Mouse (Mus musculus) heart, embryonic 10.5 days (tissue): Measurements from ENCODE around the gene Dennd5a. TPM values are rescaled to one million over a fixed set of nuclear protein-coding genes. Genes with fewer than 3 reads are reported as not detected.
"Not testable (repeated sequence)": the region's sequence is repeated elsewhere in the genome, so short reads cannot be mapped to it uniquely, and the experiment has no call there.

ENCODE experiments used
- DNase-seq: peaks from one replicate; pipeline ENCODE4 v3.0.0-alpha.2; 2017; ENCODE audit warnings: low spot score
- H3K27ac ChIP-seq: fragments of 300-500 bp; sonication (generic); 2 replicates; pipeline ENCODE4 v1.5.1; 2016; ENCODE audit warnings: mild to moderate bottlenecking
- H3K27me3 ChIP-seq: fragments of 300-500 bp; sonication (generic); 2 replicates; pipeline ENCODE4 v1.6.1; 2016; ENCODE audit warnings: mild to moderate bottlenecking; ENCODE audit not compliant: poor library complexity, insufficient read depth, severe bottlenecking
- H3K36me3 ChIP-seq: fragments of 300-500 bp; sonication (generic); 2 replicates; pipeline ENCODE4 v1.6.1; 2016; ENCODE audit warnings: mild to moderate bottlenecking, moderate library complexity
- H3K4me1 ChIP-seq: fragments of 300-500 bp; sonication (generic); 2 replicates; pipeline ENCODE4 v1.6.1; 2016; ENCODE audit warnings: mild to moderate bottlenecking
- H3K4me3 ChIP-seq: fragments of 300-500 bp; sonication (generic); 2 replicates; pipeline ENCODE4 v1.5.1; 2016; ENCODE audit warnings: mild to moderate bottlenecking, moderate library complexity
- H3K9me3 ChIP-seq: fragments of 300-500 bp; sonication (generic); 2 replicates; pipeline ENCODE4 v1.6.1; 2016; ENCODE audit warnings: mild to moderate bottlenecking, moderate library complexity
- WGBS: fragments of 180-500 bp; shearing (Covaris S2); methylation state at CpG from one replicate; pipeline ENCODE4 v1.1.7; 2016; 5-methylcytosine and 5-hydroxymethylcytosine counted together
- polyA plus RNA-seq: library from polyadenylated mRNA; unstranded; fragments of >200 nt; fragmentation: Nextera tagmentation; extraction: Ambion mirVana; gene quantifications from 2 replicates; pipeline ENCODE4 v1.2.1, GENCODE M21; 2016

Gene Dennd5a
- polyA plus RNA-seq, 1 experiment from 2014 or later: 28.4 TPM

DNA sequence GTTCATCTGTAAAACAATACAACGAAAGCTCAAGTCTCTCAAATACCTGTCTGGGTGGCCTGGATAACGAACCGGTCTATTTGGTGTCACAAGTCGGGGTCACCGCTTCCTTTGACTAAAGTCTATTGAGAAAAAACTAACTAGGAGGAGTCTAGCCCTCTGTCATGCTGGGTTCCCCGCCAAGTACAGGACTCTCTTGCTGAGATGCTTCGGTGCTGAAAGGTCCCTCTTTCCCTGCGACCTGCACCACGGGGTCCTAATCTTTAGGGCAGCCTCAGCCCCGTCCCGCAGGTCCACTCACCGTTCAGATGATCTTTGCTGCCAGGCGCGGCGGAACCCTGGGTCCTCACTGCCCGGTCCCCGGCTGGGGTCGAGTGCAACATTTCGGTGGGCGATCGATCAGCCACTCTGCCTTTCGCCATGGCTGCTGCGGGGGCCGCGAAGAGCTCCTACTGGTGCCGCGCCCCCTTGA, 25.4 kb upstream of the Dennd5a start:
- Histone ChIP-seq H3K9me3 (no peaks in the 10 kb centered on the region), H3K36me3 (peaks cover 14% of the 10 kb centered on the region), H3K27me3 (no peaks in the 10 kb centered on the region), H3K27ac (peak overlapping the region; percentile 89), H3K4me3 (peak overlapping the region; percentile 78), H3K4me1 (0 out of 2 replicates have a peak, but pooled peaks cover 4% of the 10 kb centered on the region)
- WGBS: 2% methylated on average over 27 of the region's 27 CpGs
- peak; percentile 79 for DNase-seq

GRCm38 (mm10) chr7:109984608-109985007, 24.3 kb upstream of the Dennd5a start:
- not testable (repeated sequence) for H3K4me1 ChIP-seq, DNase-seq, H3K27ac ChIP-seq, H3K9me3 ChIP-seq, H3K27me3 ChIP-seq, H3K4me3 ChIP-seq
- peaks cover 19% of the 10 kb centered on the region for H3K36me3 ChIP-seq
- WGBS: 84% methylated on average over 5 of the region's 5 CpGs

- H3K4me3 ChIP-seq, H3K4me1 ChIP-seq, H3K27me3 ChIP-seq, H3K27ac ChIP-seq, DNase-seq, H3K9me3 ChIP-seq: not testable (repeated sequence)
- peaks cover 66% of the 10 kb centered on the region for H3K36me3 ChIP-seq
- 75% methylated on average over 5 of the region's 5 CpGs for WGBS
Measured at GRCm38 (mm10) chr7:109977131-109977530, 16.9 kb upstream of the Dennd5a start.

DNA sequence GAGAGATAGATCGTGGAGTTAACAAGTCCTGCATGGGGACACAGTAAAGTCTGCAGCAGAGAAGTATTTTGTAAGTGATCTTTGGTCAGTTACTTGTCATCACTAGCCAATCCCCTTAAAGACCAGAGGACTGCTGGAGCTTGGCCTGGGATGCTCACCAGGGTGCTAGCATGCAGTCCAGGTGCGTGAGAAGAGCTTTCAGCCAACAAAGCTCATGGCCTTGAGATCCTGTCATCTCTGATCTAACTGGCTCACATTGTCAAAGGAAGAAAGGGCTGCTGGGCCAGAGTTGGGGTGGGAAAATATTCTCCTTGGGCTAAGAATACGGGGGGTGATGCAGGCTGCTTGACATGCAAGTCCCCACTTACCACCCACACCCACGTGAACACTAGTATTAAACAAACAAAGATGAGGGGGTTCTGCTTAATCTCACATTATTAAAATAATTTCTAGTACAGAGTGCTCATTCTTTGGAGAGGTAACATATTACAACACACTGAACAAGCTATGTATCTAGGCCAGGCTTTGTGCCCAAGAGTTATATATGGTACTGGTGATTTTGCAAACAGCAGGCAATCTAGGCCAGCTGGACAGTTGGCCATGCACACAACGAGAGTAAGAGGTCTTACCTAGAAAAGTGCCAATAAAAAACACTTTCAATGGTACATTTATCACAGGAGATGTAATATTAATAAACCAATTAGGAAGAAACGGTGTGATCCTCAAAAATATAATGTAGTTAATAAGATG, 15.9 kb upstream of the Dennd5a start:
- WGBS: 87% methylated on average over 6 of the region's 6 CpGs
- peaks cover 57% of the 10 kb centered on the region for H3K36me3 ChIP-seq

GRCm38 (mm10) chr7:109969542-109969941, 9.3 kb upstream of the Dennd5a start:
- no peak overlapping the region for H3K4me3 ChIP-seq
- H3K9me3 ChIP-seq: no peaks in the 10 kb centered on the region
- H3K27ac ChIP-seq: no peak overlapping the region
- no peaks in the 10 kb centered on the region for H3K27me3 ChIP-seq
- peaks cover 11% of the 10 kb centered on the region for H3K36me3 ChIP-seq
- peaks cover 6% of the 10 kb centered on the region; the same call in 1 of the 2 replicates for H3K4me1 ChIP-seq
- no peak for DNase-seq

More for the DNA sequence above, 15.9 kb upstream of the Dennd5a start:
- DNase-seq: no peak
- Histone ChIP-seq H3K27me3 (no peaks in the 10 kb centered on the region), H3K4me3 (no peak overlapping the region), H3K27ac (no peak overlapping the region), H3K9me3 (no peaks in the 10 kb centered on the region), H3K4me1 (no peaks in the 10 kb centered on the region)

DNA sequence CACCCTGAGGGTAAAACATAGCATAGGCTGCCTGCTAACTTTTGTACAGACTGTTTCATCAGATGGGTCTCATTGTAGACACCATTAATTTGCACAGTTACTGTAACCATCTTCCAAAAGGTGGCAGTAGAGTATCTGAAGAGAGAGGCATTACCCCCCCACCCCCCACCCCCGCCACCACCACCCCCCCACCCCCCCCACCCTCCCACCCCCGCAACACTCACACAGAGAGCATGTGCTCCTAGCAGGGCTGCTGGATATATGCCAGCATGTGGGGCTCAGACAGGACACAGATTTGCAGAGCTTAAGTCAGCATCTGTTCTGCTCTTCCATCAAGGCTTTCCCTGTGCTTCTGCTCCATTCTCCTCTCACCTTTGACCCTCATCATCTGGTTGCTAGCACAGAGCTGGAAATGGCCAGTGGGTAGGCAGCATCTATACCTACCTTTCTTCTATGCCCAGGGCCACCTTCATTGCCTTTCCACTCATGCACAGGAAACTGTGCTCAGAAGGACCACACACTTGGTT, 8.7 kb upstream of the Dennd5a start:
- 18% methylated on average over 2 of the region's 2 CpGs for WGBS
- Histone ChIP-seq H3K36me3 (peaks cover 11% of the 10 kb centered on the region), H3K4me3 (no peak overlapping the region), H3K4me1 (peaks cover 6% of the 10 kb centered on the region; the same call in 1 of the 2 replicates), H3K27me3 (no peaks in the 10 kb centered on the region), H3K27ac (no peak overlapping the region), H3K9me3 (no peaks in the 10 kb centered on the region)
- no peak for DNase-seq

GRCm38 (mm10) chr7:109967805-109968579, 7.7 kb upstream of the Dennd5a start:
- H3K27ac ChIP-seq: no peak overlapping the region
- H3K4me3 ChIP-seq: no peak overlapping the region
- H3K9me3 ChIP-seq: no peaks in the 10 kb centered on the region
- WGBS: 76% methylated on average over 11 of the region's 11 CpGs
- DNase-seq: no peak
- peaks cover 7% of the 10 kb centered on the region for H3K36me3 ChIP-seq
- no peaks in the 10 kb centered on the region for H3K27me3 ChIP-seq
- H3K4me1 ChIP-seq: peaks cover 6% of the 10 kb centered on the region; the same call in 1 of the 2 replicates

- H3K27me3 ChIP-seq: no peaks in the 10 kb centered on the region
- DNase-seq: no peak
- H3K4me3 ChIP-seq: no peak overlapping the region
- no peaks in the 10 kb centered on the region for H3K9me3 ChIP-seq
- H3K4me1 ChIP-seq: peaks cover 9% of the 10 kb centered on the region
- no peak overlapping the region for H3K27ac ChIP-seq
- H3K36me3 ChIP-seq: no peaks in the 10 kb centered on the region
Measured at GRCm38 (mm10) chr7:109965658-109966057, 5.4 kb upstream of the Dennd5a start.

DNA sequence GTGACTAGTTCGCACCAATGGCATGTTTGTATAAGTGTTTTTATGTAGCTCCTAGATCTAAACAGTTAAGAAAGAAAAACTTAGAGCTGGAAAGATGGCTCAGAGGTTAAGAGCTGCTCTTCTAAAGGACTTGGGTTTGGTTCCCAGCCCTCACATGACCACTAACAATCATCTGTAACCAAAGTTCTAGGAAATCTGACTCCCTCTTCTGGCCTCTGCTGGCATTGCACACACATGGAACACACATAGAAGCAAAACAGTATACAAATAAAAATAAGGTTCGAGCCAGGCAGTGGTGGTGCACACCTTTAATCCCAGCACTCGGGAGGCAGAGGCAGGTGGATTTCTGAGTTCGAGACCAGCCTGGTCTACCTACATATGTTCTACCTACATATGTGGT, 3.4 kb upstream of the Dennd5a start:
- H3K27ac ChIP-seq: no peak overlapping the region
- no peaks in the 10 kb centered on the region for H3K36me3 ChIP-seq
- H3K4me1 ChIP-seq: peaks cover 19% of the 10 kb centered on the region
- no peaks in the 10 kb centered on the region for H3K27me3 ChIP-seq
- WGBS: 88% methylated on average over 4 of the region's 4 CpGs
- no peak overlapping the region for H3K4me3 ChIP-seq
- H3K9me3 ChIP-seq: no peaks in the 10 kb centered on the region
- DNase-seq: no peak

DNA sequence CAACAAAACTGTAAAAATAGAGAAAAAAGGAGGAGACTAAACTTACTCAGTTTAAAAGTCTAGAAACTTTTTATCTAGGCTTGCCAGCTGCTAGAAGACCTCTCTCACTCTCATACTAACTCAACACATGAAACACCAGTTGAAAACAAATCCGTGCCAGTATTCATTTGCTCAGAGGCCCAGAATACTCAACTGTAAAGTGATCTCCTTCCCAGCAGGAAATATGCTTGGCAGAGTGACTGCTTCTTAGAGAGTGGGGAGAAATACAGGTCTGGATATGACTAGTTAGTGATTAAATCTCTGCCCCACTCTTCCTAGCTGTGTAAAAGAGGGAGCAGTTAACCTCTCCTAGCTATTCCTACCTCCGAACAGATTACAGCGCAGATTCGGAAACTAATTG, 2.3 kb upstream of the Dennd5a start:
- WGBS: 79% methylated on average over 4 of the region's 4 CpGs
- Histone ChIP-seq H3K4me1 (peaks cover 23% of the 10 kb centered on the region), H3K27ac (no peak overlapping the region), H3K27me3 (no peaks in the 10 kb centered on the region), H3K36me3 (no peaks in the 10 kb centered on the region), H3K4me3 (no peak overlapping the region), H3K9me3 (no peaks in the 10 kb centered on the region)
- DNase-seq: no peak

- H3K36me3 ChIP-seq: no peaks in the 10 kb centered on the region
- 81% methylated on average over 2 of the region's 2 CpGs for WGBS
- DNase-seq: no peak
- H3K27ac ChIP-seq: no peak overlapping the region
- no peak overlapping the region for H3K4me3 ChIP-seq
- no peaks in the 10 kb centered on the region for H3K27me3 ChIP-seq
- H3K9me3 ChIP-seq: no peaks in the 10 kb centered on the region
- H3K4me1 ChIP-seq: peaks cover 27% of the 10 kb centered on the region
Measured at GRCm38 (mm10) chr7:109961570-109961969, 1.3 kb upstream of the Dennd5a start.

GRCm38 (mm10) chr7:109960613-109961154, 414 bp upstream of the Dennd5a start:
- Histone ChIP-seq H3K9me3 (no peaks in the 10 kb centered on the region), H3K27me3 (no peaks in the 10 kb centered on the region), H3K27ac (peak overlapping the region; percentile 97), H3K4me3 (peak overlapping the region; percentile 86), H3K36me3 (no peaks in the 10 kb centered on the region), H3K4me1 (peaks cover 27% of the 10 kb centered on the region)
- DNase-seq: no peak
- WGBS: 8% methylated on average over 13 of the region's 13 CpGs
